Mouse (Mus musculus): ENCODE data around the gene Lpcat1.

The Lpcat1 gene

DNA sequence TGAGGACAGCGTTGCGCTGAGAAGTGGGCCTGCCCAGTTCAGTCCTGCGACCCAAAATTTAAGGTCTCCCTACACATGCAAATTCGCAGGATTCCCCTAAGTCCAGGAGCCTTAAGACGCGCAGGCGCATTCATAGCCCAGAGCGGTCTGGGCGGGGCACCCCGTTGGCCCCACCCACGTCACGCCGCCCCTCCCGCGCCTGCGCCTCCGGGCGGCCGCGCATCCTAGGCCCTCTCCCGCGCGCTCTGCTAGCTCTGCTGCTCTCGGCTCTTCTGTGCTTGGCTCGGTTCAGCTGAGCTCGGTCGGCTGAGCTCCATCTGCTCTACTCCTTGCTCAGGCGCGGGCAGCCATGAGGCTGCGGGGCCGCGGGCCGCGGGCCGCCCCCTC is at the start of gene Lpcat1:
Gene Lpcat1, plus strand, starts transcription at position 164 of the 387 bp plus-strand sequence.
- peak; percentile 82 for DNase-seq (ENCODE audit: low spot score)

DNA sequence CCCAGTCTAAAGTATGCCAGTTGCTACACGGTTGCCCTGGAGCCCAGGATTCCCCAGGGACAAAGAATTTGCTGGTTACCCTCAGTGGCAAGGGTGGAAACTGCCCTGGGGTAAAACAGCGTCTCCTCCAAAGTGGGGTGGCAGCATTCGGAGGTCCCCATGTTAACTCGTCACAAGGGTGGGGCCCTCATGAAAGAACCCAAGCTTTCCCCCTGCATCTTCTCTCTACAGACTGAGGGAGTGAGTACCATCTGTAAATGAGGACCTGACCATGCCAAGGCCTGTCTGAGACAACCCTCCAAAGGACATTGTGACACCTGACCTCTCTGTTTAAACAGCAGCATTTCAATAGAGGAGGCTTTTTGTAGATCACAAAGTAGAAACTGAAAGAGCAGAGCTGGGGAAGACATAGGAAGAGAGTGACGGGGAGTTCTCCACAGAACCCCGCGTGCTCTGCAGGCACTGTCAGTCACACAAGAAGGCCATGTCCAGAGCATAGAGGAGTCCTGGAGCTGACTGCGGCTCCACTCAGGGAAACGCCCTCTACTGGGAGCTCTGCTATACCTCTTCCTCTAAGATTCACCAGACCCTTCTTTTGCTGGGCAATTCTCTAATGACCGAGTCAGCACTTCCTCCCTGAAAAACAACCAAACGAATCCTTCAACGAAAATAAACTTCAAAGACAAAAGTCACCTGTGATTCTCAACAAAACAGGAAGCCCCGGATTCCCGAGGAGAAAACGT is 49.3 kb upstream of the Lpcat1 start:
- DNase-seq (ENCODE audit: low spot score): peak; percentile 20

DNA sequence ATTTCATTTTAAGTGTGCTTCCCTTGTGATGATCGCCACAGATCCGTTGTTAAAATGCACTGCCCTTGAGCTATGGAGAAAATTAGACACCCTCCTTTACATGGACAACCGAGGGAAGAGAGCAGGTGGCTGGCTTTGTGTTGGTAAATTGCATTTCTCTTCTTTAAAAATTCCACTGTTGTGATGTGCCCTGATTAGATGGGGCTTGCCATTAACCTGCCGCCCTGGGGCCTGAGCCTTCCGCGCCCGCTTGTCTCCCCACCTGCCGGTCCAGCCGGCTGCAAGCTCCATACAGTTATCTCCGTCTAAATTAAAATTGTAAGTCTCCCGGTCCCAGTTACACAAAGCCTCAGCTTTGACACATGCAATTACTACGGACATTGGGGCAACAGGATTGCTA is 48.7 kb upstream of the Lpcat1 start:
- no peak for DNase-seq (ENCODE audit: low spot score)

DNA sequence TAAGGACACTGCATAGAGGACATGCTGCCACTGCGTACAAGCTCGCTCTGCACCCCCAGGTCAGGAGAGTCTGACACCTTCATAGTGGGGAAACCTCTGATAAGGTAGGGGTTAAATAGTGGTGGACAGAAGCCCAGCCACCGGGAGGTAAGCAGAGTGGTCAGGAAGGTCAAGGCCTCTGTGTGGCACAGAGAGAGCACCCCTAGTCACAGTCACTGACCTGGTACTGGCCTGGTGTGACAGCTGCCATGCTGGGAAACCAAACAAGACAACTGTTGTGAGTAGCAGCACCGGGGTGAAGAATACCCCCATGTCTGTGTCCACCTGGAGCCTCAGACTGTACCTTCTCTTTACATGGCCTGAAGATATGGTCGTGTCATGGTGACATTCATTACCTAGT is 47.8 kb upstream of the Lpcat1 start:
- DNase-seq (ENCODE audit: low spot score): no peak

DNA sequence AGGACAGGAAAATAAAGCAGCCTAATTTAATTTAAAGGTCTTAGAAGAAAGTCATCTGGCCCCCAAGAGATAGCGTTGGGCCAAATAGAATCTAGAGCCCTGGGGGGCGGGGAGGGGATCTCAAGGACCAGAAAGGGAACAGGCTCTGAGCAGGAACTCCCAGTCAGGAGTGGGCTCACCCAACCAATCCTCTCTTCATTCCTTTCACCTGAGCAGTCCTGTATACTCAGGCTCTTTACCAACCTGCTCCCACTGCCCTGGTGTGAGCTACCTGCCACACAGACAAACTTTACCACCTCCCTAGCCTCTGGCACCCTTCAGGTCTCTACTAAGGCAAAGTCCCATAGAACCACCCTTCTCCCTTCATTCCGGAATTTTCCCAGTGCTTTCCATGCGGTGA is 44.0 kb upstream of the Lpcat1 start:
- no peak for DNase-seq (ENCODE audit: low spot score)

DNA sequence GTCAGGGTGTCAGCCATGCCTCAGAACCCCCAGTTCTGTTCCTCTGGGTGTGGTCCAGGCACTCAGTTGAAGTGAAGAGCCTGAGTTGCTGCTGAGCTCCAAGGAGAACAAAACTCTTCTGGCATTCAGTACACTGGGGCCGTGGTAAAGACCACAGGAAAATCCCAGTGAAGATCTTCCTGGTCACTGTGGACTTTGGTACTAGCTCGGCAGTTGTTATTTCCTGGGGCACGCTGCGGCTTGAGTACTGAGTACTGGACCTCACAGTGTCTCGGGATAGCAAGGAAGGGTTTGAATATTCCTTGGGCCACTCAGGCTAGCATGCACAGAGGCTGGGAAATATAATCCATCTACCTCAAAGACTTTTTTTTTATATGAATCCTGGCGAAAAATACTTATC is 42.0 kb upstream of the Lpcat1 start:
- DNase-seq (ENCODE audit: low spot score): no peak

DNA sequence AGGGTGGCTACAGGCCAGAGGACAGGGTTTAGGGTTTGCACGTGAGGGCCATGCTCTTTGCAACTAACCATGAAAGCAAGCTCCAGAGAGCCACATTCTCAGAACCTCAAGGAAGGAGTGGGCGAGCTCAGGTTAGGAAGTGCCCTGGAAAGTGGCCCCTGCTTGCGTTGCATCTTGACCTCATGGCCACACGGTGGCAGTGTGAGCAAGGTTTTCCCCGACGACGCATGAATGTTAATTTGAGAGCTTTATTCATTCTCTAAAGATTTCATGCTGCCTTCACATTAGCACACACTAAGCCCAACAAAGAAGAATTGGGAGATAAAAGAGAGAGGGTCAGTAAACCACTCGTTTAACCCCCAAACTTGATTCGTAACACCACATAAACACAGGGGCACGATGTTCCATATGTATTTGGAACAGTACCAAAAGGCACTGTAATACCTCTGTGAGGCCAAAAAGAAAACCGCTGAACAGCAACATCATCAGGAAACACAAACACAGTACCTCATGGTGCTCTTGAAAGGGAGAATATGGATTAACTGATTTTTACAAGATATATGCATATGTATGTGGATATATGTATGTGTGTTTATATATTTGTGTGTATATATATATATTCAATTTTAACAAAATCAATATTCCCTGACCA is 41.0 kb upstream of the Lpcat1 start:
- DNase-seq (ENCODE audit: low spot score): no peak

DNA sequence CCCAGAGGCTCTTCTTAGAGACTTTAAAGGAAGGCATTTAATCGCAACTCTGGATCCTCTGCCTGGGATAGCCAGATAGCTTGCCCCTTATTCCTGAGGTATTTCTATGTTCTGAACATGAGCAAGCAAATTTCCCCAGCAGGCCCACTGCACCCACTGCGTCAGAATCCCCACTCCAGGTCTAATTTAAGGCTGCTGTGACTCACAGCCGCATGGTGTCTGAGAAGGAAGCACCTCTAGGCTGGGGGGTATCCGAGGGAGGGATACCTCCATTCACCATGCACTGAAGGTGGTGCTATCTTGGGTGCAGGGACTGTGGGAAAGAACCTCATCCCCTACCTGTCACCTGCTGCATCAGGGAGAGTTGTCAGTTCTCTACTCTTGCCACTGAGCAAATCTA is 40.4 kb upstream of the Lpcat1 start:
- no peak for DNase-seq (ENCODE audit: low spot score)

DNA sequence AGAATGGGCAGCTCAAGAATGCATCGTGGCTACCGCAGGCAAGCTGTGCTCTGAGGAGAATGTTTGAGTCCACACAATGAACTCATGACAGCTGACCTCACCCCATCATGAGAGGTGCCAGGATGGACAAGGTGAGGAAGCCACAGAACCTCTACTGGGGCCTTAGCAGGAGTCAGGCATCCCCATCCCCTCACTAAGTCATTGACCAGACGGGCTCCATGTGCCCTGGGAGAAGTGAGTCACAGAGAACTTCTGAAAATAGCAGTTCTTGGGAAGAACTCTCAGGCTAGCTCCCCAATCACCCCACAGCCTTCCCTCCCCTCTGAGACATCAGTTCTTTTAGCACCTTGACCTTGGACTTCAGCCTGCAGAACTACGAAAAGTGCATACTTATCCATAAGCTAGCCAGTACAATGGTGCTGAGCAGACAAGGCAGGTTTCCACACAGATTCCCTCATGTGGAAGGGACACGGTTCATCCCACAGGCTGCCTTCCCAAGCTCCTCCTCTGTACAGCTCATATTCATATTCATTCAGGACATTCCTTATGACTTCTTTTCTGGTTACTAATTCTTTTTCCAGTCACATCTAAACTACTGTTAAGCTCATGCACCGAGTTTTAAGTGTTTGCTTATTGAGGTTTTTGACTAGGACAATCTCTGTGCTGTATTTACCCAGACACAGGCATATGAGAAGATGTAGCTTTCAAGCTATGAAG is 37.2 kb upstream of the Lpcat1 start:
- DNase-seq (ENCODE audit: low spot score): no peak

DNA sequence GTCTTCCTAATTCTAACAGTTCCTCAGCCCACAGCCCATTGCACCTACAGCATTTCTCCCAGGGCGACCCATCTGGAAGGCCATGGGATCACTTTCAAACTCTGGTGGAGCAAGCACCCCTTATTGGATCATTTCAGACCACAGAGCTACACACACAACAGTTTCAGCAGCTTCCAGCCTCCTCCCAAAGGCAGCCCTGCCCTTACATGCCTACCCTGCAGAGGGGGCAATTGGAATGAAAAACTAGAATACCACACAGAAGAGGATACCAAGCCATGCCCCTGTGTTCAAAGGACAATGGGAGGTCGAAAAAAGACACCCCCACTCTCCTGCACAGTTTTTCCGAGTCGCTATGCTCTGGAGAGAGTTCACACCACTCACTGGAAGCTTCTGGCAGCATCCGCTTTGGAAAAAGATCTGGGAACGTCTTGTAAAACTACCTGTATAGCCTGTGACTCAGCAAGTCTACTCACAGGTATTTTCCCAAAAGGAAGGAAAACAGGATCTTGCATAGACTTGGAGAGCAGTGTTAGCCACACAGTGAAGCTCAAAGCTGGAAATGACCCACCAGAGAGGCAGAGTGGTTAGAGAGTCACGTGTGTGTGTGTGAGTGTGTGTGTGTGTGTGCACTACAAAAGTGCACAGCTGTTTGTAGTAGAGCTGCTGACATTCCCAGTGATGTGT is 34.4 kb upstream of the Lpcat1 start:
- no peak for DNase-seq (ENCODE audit: low spot score)

DNA sequence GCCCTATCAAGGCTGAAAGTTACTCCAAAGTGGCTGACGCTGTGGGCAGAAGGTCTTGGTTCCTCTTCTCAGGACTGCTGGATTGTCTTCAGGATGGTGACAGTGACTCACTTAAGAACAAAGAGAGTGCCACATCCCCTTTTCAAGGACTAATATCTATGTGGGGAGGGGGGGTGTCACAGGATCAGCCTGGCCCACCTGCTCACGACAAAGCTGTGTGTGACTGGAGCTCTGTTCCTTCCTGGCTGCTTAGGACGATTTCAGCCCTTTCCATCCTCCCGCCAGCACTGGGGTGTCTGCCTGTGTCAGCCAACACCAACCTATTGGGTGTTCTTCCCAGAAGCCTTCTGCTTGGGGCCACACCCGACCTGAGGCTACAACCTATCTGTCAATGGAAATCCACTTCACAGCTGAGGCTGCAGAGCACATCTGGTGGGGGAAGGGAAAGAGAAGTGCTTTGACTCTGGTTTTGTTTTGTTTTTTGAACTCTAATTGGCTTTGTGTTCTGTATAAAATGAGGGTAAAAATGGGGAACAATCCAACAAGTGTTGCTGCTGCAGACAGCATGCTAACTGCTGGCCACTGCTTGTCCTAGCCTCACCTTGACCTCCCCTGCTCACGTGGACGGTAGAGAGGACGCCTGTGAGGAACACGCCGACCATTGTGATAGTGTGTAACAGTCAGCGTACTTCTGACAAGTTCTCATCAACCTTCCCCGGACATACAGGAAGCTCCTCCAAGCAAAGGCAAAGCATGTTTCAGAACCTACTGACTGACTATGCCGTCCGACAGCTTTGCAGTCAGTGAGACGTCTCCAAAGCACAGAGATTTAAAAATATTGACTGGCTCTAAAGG is 33.1 kb upstream of the Lpcat1 start:
- DNase-seq (ENCODE audit: low spot score): no peak

DNA sequence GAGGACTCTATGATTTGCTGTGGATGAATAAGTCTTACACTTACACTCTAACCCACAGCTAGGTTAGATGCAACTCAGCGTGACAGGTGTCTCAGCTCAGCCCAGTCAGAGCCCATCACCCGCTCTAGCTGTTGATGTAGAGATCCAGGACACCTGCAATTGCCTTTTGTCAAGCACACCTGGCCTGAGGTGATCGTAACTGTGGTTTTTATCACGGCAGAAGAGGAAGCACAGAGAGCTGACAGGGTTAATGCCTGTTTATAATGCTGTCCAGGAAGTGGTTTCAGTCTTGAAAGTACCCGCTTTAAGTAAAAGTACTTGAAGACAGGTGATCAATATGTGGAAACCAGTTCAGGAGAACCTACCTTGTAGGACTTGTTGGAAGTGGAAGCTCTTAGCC is 32.3 kb upstream of the Lpcat1 start:
- no peak for DNase-seq (ENCODE audit: low spot score)

DNA sequence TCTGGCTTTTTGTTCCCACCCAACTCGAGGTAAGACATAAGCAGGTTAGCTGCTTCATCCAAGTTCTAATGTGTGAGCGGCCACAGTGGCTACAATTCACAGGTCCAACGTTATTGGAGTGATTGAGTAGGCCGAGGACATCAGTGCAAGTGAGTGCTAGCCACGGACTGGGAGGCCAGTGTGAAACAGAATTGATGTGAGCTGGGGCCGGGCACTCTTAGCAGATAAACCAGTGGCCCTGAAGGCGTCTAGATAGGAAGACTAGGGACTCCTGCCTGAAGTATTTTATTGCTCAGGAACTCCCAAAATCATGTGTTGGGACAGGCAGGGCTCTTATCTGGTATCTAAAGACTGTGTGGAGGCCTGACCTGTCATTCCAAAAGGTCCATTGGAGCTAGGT is 31.3 kb upstream of the Lpcat1 start:
- DNase-seq (ENCODE audit: low spot score): no peak

DNA sequence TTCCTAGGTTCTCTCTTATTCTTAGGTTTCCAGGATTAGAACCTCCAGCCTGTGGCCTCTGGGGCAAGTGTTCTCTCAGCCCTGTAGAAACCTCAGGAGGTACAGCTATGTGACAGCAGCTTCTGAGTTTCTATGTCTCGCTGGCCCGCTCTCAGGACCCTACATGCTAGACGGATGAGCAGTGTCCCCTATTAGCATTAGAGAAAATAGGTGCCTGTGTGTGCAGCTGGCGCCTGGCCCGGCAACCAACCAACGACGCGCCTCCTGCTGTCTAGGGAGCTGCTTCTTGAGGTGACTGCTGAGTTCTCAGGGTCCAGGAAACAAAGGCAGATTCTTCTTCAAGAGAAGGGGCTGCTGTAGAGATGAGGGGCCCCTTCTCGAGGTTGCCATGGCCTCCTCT is 27.9 kb upstream of the Lpcat1 start:
- no peak for DNase-seq (ENCODE audit: low spot score)

DNA sequence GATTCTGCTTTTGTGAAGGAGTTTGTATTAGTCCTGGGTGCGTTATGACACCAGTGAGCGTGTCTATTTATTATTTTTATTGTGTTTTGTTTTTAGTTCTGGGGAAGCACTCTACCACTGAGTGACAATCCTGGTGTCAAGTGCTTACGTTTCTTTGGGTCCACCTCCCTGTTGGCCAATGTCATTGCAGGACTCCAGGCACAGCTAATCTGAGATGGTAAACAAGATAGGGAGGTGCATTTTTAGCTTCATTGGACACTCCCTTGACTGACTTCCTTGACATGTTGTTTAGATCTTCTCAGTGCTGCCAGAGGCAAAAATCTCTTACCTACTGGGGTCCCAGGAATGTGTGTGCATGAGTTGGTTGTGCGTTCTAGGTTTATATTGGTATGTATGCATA is 26.0 kb upstream of the Lpcat1 start:
- DNase-seq (ENCODE audit: low spot score): no peak

DNA sequence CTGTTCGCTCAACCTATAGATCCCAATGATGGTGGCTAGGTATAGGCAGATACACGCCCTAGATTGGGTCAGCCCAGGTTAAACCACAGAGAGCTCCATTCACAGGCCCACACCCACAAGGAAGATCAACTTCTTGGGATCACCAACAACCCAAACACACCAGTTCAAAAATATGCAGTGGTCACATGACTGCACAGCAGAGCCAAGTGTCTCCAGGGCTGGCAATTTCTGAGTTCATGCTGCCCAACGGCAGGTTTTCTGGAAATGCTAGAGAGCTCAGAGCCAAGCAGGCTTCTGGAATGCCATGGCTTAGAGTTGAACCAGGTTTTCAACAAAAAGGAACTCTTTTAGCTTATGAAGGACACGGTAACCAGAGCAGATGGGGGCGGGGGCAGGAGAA is 25.3 kb upstream of the Lpcat1 start:
- no peak for DNase-seq (ENCODE audit: low spot score)

DNA sequence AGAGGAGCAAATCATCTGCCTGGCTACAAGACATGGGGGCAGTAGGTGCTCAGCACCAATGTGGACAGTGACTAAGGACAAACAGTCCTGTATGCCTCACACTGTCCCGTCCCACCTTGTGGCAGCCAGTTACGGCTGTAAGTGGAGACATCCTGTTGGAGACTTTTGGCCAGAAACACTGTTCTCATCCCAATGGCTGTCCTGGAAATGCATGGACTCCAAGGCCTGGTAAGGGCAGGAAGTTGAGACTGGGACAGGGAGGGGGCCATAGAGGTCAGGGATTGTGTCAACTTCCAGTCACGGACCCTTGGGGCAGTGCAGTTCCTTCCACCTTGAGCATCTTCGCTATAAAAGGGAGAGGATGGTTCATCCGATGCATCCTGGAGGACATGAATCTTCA is 24.6 kb upstream of the Lpcat1 start:
- no peak for DNase-seq (ENCODE audit: low spot score)

DNA sequence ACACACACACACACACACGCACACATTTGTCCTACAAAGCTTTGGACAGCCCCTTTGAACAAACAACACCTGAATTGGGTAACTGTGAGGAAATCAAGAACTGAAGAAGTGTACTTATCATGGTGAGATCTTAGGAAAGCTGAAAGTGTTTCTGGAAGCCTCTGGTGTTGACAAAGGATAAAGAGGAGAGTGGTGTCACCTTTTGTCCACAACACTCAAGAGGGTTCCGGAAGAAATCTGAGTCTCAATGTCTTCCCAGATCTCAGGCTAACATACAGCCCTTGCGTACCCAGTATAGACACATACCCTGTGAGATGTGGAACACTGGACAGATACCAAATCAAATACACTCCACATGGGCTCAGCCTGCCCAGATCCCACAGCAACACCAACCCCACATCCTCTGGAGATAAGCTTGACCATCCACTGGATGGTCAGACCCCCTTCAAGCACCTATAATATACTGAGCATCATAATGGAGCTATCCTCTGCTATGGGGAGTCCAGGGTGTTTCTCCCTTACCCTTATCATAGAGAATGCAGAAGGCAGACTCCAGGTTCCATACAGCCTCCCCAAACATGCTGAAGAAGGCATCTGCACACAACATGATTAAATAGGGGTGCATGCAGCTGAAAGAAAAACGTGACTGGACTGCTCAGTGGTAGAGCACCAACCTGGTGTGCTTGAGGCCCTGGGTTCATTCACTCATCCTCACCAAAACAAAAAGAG is 23.7 kb upstream of the Lpcat1 start:
- DNase-seq (ENCODE audit: low spot score): no peak

DNA sequence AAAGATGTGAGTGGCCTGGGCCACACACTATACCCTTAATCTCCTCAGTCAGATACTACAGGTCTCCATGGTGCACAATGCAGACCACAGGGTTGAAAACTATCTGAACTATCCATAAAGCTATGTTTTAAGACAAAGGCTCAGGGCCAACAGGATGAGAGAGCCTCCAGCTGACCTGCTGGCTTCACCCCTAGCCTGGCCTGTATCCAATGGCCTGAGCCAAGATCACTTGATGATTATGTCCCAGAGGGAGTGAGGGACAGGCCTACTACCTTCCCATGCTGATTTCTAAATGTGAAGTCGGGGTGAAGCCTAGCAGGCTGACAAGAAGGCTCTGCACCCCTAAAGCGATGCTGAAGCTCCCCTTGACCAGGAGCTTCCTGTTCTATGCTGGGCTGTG is 21.9 kb upstream of the Lpcat1 start:
- DNase-seq (ENCODE audit: low spot score): no peak

DNA sequence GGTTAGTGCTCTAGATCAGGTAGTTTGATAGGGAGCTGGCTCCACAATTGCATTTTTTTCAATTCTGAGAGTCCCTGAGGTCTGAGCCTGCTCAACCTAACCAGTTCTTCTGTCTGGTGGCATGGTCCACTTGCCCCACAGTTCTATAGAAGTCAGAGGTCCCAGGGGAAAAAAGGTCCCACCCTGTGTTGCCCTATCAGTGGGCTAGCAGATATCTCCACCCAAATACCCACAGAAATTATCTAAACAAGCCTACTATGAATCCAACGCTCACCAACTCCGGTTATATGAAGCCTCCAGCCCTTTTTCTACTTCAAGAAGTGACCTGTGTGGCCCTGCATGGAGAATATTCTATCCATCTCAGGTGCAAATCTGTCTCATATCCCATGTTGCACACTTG is 20.9 kb upstream of the Lpcat1 start:
- no peak for DNase-seq (ENCODE audit: low spot score)

DNA sequence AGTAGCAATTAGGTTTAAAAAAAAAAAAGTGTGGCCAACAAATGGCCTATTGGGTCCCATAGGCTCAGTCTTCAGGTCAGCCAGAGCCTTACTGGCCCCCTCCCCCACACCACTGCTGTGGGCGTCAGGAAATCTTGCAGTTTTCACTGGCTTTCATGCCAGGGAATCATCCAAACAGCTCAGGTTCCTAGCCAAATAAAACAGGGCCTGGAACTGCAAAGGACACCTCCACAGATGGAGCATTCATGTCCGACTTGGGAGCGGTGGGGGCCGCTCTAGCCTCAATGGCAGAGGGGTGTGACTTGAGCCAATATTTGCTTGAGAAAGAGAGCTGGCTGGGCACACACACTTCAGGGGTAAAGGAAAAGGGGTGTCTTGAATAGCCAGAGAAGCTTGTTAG is 20.5 kb upstream of the Lpcat1 start:
- no peak for DNase-seq (ENCODE audit: low spot score)
